Mouse (Mus musculus) retina, embryonic 14.5 days (tissue): ENCODE measurements around the gene Cyb5d2.
"Not testable (repeated sequence)": the region's sequence is repeated elsewhere in the genome, so short reads cannot be mapped to it uniquely, and the experiment has no call there.

Source experiments
- DNase-seq: peaks from one replicate; pipeline ENCODE4 v3.0.0-alpha.2; 2015; ENCODE audit warnings: low spot score

The Cyb5d2 gene

GRCm38 (mm10) chr11:72772611-72773010, 23.3 kb downstream of the Cyb5d2 start:
- DNase-seq = not testable (repeated sequence)

DNA sequence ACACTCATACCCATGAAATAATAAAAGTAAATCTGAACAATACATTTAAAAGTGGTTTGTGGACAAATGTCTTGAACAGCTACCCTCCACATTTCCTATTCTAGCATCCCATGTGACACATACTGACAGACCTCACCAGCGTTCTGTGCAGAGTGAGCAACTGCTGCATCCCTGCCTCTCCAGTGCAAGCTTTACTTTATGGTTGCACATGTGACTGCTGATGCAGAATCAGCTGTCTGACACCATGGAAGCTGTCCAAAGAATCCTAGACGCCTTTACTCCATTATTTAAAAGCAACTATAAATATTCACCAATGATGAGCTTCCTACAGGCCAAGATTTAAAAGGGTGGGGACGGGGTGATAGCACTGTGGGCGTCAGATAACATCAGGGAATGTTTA, 24.5 kb downstream of the Cyb5d2 start:
- DNase-seq = no peak

- DNase-seq = no peak
Observed at GRCm38 (mm10) chr11:72770816-72771215, 25.1 kb downstream of the Cyb5d2 start.

DNA sequence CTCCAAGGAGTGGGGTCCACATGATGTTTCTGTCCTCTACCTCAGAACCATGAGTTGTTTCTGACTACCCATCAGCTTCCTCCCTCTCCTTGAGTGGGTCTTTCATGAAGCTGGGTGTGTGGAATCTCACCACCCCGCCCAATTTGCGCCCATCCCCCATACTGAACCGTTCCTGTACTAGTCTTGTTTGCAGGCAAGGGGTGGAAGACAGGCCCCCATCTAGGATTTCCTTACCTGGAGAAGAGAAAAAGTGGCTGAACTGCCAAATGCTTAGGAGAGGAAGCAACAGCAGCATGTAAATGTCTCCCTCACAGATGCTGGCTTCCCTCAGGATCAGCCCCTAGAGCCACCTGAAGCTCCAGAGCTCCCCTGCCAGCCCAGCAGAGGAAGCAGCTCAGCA, 25.6 kb downstream of the Cyb5d2 start:
- DNase-seq = no peak

GRCm38 (mm10) chr11:72769061-72769460, 26.9 kb downstream of the Cyb5d2 start:
- DNase-seq = no peak

GRCm38 (mm10) chr11:72767716-72768115, 28.2 kb downstream of the Cyb5d2 start:
- no peak for DNase-seq

DNA sequence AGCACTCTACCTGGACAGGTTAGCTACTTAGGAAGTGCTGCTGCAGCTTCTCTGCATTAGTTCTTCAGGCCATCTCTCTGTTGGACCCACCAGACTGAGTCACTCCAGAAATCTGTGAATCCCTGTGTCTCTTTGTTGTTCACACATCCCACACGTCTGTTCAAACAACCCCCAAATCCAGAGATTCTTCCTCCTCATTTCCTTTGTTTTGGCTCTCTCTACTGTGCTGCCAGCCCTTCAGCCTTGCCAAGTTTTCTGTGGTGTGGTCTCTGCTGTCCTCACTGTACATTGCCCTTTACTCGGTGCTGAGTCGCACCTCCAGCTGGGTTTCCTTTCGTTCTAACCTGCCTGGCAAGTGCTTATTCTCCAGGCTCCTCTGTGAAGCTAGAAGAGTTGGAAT, 31.7 kb downstream of the Cyb5d2 start:
- DNase-seq = no peak

GRCm38 (mm10) chr11:72760781-72761180, 35.2 kb downstream of the Cyb5d2 start:
- no peak for DNase-seq

- DNase-seq = no peak
Observed at GRCm38 (mm10) chr11:72759581-72759980, 36.4 kb downstream of the Cyb5d2 start.

DNA sequence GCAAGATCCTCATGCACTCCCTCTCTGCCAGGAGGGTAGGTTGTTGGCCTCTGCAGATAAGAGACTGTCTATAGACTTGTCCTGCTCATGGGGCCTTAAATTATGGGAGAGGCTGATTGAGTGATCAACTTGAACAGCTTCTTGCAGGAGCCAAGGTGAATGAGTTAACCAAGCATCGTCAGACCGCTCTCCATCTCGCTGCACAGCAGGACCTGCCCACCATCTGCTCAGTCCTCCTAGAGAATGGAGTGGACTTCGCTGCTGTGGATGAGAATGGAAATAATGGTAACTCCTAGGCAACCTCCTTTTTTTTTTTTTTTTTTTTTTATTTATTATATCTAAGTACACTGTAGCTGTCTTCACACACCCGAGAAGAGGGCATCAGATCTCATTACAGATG, 37.6 kb downstream of the Cyb5d2 start:
- no peak for DNase-seq

DNA sequence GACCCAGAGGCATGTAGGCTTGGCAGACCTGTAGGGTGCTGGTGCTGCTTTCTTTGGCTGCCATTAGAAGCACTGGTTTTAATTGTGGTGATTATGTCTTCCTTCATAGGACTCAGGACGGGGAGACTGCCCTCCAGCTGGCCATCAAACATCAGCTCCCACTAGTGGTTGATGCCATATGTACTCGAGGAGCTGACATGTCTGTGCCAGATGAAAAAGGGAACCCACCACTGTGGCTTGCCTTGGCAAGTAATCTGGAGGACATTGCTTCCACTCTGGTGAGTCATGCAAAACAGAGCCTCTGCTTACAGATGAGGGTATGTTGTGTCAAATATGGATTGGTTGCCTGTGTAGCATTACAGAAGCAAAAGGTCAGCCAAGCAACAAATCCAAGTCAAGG, 44.0 kb downstream of the Cyb5d2 start:
- DNase-seq = peak; percentile 3

DNA sequence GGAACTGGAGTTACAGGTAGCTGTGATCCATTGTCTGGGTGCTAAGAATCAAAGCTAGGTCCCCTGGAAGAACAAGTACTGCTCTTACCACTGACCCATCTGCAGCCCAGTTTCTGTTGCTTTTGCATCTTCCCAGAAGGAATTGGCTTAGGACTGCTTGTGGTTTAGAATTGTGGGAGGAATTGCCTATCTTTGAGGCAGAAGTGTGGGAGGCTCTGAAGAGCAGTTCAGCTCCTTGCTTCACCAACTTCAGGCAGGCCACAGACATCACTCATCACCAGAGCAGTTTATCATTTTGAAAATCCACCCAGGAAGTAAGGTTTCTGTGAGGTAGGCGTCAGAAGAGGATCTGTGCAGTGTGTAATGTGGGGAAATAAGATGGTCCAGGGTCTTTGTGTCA, 56.9 kb downstream of the Cyb5d2 start:
- DNase-seq = no peak

DNA sequence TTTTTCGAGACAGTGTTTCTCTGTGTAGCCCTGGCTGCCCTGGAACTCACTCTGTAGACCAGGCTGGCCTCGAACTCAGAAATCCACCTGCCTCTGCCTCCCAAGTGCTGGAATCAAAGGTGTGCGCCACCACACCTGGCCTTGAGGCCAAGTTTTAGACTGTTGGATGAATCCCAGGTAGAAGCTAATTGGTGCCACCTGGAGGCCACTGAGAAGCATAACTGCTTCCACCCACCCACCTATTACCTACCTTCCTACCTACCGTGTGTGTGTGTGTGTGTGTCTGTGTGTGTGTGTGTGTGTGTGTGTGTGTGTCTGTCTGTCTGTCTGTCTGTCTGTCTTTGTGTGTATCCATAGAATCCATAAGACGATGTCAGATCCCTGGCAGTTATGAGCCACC, 58.4 kb downstream of the Cyb5d2 start:
- DNase-seq = peak; percentile 12

DNA sequence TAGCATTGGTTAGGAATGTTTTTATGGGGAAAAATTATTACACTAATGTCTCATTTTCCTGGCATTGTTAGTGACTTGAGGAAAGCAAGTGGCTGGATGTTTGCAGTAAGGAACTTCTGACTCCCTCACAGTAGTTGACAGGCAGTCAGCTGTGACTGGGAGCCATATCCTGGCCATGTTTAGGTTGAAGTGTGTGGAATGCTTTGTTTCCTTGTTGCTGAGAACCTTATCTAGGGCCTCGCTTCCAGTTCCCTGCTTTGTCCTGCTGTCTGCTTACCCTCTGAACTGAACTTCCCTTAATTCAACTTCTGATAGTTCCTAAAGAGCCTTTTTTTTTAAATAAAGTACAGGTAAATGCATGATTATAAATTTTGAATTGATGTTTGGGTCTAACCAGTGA, 59.6 kb downstream of the Cyb5d2 start:
- no peak for DNase-seq

- no peak for DNase-seq
Observed at GRCm38 (mm10) chr11:72735519-72735860, 60.5 kb downstream of the Cyb5d2 start.

GRCm38 (mm10) chr11:72734840-72735518, 61.0 kb downstream of the Cyb5d2 start:
- DNase-seq = no peak

DNA sequence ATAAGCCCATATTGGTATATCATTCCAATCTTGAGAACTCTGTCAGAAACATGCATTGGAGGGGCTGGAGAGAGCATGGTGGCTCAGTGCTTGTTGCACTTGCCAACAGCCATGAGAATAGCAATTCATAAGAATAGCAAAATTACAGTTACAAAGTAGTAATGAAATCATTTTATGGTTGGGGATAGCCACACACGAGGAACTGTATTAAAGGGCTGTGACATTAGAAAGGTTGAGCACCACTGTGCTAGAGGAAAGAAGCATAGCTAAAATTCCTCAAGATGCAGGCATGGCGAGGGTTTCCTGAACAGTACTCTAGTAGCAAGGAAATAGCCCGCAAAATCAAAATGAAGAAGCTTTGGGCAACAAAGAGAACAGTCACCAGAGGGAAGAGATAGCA, 62.2 kb downstream of the Cyb5d2 start:
- DNase-seq = no peak
